Mouse (Mus musculus): ENCODE measurements around the gene Ugt1a5.

- no peak for TF ChIP-seq CTCF (IDR thresholded peaks at IDR 0.05; ENCODE audit: low read depth, low read length)
- TF ChIP-seq POLR2A (IDR thresholded peaks at IDR 0.05; ENCODE audit: borderline replicate concordance, low read depth, low read length): no peak
Measured at GRCm38 (mm10) chr1:88215466-88216380, 49.9 kb downstream of the Ugt1a5 start.
